Mouse (Mus musculus) urinary bladder, adult 2 months (tissue): Measurements from ENCODE around the gene Clpx. TPM values are rescaled to one million over a fixed set of nuclear protein-coding genes. Genes with fewer than 3 reads are reported as not detected.

Experiments
- DNase-seq: peaks from one replicate; pipeline ENCODE4 v3.0.0; 2022; ENCODE audit warnings: low spot score
- polyA plus RNA-seq: library from polyadenylated mRNA; depleted of rRNA; stranded (reverse); fragments of >200 nt; gene quantifications from 2 replicates; pipeline ENCODE4 v1.2.3, GENCODE M21; 2012; rRNA removed

Clpx gene
- polyA plus RNA-seq, 1 experiment: 25.2 TPM

DNA sequence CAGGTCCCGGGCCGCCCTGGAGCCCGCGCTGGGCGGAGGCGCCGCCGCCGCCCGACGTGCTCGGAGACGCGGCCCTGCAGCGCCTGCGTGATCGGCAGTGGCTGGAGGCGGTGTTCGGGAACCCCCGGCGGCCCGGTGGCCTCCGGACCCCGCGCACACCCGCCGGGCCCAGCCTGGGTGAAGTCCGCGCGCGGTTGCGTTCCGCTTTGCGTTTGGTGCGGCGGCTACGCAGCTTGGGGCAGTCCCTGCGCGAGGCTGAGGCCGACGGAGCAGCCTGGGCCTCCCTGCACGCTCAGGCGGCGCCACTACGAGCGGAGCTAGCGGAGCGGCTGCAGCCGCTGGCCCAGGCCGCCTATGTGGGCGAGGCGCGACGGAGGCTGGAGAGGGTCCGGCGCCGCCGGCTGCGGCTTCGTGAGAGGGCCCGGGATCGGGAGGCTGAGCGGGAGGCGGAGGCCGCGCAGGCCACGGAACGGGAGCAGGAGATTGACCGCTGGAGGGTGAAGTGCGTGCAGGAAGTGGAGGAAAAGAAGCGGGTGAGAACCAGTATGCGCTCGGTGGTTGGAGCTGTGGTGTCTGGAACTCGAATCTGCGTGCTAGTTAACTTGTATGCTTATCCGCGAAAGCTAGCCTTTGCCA, 52.5 kb downstream of the Clpx start:
- peak; percentile 58 for DNase-seq

DNA sequence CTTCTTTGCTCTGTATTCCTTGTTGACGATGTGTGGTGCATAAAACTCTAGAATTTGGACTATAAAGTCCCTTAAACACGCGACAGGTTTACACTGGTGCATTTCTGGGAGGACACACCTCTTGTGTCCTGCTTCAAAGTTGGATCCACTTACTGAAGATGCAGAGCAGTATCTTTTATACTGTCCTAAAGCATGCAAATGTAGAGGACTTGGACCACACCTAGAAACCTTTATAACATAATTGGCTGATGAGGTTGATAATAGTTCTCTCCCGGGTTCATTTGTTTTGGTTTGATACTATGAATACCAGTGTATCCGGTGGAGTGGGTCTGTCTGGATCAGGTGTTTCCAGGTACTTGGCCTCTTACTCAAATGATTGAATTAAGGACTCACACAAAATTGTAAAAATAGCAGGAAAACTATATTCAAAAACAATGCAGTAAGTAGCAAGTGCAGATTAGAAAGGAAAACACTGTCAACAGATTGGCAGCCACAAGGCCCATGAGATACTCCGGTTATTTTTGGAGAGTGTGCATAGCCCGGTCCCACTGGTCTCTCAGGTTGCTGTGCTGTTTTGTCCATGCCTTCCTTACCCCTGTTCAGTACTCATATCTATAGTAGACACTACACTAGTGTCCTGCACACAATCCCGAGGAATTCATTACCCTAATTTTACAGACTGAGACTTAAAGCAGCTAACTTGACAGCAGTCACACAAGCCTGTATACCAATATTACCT, 53.2 kb downstream of the Clpx start:
- DNase-seq: no peak

DNA sequence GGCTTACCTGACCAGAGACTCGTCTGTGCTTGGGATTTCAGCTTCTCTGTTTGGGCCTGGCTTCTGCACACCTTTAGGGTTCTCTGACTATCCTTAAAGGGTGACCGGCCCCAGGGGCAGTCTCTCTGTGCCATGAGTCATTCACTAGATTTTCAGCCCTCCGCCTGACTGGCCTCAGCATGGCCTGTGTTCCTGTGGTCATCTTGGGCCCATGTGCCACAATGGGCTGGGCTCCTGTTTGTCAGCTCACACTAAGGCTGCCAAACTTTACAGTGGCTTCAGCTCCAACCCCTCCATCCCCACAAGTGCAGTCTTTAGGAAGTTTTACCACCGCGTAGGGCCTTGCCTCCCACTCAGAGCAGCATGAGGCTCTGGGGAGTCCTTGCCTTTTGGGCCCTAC, 59.2 kb downstream of the Clpx start:
- no peak for DNase-seq

DNA sequence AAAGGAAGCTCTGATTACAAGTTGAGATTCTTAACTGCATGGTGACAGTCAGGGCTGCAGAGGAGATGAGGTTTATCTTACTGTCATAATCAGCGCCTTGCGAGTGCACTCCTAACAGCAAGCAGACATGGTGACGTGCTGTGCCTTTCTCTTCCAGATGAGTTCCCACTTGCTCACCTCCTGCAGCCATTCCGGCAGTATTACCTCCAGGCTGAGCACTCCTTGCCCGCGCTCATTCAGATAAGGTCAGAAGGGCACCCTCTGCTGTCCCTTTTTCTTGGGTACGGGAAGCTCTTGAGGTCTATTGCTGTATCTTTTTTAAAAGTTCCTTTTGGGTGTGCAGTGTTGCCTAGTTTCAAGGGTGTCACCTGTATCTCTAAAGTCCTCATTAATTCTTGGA, 62.5 kb downstream of the Clpx start:
- DNase-seq: no peak

DNA sequence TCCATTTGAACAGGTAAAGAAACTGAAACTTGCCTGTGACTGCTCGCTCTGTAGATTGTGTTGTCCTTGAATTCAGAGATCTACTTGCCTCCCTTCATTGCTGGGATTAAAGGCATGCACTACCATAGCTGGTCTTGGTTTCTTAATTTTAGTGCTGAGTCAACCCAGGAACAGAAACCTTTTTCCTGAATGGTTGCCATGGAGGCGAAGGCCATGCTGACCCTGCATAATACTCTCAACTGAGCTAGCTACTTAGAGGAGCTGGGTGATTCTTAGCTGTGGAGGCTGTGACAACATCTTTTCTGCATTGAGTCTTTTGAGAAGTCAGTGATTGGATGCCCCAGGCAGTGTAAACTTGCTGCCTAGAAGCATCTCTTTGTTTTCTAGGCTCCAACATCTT, 62.9 kb downstream of the Clpx start:
- no peak for DNase-seq

DNA sequence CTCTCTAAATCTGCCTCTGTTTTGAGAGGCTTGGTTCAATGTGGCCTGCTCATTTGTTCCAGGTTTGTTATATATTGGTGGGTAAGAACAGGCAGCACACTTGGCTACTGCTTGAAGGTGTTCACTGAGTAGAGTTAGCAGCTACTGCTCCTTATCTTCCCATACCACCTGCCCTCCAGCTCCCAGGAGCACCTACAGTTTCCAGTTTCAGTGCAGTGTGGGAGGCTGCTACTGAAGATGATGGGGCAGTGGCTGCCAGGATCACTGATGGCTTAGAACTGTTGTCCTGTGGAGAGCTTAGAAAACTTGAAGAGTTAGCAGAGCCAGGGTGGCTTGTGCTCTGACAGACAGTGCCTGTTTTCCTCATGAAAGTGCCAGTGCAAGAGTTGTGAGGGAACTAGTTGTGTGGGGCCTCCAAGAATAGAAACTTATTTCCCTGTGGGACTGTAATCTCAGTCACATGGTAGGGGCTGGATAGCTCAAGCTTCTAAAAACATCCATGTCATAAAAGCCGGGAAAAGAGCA, 65.0 kb downstream of the Clpx start:
- DNase-seq: no peak

DNA sequence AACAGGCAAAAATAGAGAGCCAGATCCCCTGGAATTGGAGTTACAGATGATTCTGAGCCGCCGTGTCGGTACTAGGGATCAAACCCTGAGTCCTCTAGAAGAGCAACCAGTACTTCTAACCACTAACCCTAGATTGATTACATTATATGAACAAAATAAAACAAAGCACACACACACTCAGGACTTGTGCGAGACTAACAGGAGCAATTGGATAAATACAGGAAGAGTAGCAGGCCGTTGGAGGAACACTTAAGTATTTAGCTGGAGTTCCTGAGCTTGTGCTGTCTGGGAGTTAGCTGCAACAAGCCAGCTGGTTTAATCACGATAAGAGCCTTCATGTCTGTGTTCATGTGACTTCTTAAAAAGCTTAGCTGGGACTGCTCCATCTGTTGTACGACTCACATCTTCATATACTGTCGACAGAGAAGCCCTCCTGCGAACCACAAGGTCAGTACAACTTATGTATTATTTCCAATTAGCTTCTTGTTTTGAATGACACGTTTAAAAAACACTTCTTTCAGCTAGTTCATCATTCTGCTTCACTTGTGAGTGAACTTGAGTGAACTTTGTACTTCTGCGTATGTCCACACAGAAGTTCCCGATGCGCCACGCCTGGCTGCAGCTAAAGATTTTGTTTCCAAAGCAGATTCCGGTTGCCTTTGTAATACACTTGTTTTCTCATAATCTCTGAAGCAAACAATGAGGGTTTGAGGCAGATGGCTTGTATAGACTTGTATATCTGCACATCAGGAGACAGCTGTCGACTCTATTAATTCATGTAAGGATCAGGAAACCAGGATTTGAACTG, 66.8 kb downstream of the Clpx start, which contains the start of gene Ubap1l:
Ubap1l (plus strand) TSS at position 401 of the 808 bp plus-strand sequence.
- no peak for DNase-seq

DNA sequence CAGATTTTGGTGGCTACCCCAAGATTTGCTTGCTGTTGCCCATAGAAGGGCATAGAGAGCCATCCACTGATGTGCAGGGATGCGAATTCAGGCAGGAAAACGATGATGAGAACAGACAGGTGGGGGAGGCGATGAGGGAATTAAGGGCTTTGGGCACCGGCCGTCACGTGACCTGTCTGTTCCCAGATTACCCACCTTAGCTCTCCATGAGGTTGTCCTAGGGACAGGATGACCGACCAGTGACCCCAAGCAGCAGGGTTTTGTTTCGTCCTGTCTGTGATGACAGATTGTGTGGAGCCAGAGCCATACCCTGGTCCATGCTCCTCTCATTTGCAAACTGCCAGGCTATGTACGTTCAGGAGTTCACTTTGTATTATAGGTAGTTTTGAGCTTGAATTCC, 69.6 kb downstream of the Clpx start:
- DNase-seq: no peak

DNA sequence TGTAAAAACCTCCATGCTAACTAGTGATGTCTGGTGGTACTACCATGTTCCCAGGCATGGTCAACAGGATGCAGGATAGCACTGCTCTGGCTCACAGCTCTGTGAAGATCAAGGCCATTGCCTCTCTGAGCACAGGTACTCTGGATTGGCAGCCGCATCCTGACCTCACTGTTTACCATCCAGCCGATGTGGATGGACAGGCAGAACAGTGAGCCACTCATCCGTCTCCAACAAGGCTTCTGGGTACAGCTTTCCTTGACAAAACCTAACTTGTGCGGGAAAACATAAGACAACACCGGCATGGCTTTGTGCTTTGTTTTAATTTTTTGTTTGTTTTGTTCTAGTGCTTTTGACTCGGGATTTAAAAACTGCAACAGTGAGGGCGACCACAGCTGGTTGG, 71.7 kb downstream of the Clpx start:
- no peak for DNase-seq

DNA sequence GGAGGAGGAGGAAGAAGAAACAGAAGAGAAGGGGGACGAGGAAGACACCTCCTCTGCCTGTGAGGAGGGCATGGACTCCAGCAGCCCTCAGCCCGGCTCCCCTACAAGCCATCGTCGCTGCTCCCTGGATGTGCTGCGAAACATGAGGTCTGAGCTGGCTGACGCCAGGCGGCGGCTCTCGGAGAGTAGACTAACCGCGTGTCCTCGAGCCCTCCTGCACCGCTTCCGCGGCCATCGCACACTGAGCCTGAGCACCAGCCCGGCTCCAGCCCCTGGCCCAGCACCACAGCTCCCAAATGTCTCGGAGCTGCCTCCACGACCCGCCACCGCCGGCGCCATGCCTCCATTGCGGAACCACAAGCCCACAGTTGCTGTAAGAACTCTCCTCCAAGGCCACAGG, 77.7 kb downstream of the Clpx start:
- no peak for DNase-seq

DNA sequence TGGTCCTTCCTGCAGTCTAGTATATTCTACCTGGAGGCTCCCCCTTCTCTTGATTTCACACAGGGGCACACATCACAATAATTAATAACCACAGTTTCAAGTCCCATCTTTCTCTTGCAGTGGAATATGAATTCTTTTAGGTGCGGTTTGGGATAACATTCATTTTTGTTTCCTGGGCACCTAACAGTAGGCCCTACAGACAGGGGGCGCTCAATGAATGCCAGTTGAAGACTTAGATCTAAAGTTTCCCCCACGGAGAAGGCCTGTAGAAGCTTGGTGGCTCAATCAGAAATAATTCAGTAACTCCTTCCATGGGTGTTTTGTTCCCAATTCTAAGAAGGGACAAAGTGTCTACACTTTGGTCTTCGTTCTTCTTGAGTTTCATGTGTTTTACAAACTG, 78.4 kb downstream of the Clpx start:
- DNase-seq: no peak

DNA sequence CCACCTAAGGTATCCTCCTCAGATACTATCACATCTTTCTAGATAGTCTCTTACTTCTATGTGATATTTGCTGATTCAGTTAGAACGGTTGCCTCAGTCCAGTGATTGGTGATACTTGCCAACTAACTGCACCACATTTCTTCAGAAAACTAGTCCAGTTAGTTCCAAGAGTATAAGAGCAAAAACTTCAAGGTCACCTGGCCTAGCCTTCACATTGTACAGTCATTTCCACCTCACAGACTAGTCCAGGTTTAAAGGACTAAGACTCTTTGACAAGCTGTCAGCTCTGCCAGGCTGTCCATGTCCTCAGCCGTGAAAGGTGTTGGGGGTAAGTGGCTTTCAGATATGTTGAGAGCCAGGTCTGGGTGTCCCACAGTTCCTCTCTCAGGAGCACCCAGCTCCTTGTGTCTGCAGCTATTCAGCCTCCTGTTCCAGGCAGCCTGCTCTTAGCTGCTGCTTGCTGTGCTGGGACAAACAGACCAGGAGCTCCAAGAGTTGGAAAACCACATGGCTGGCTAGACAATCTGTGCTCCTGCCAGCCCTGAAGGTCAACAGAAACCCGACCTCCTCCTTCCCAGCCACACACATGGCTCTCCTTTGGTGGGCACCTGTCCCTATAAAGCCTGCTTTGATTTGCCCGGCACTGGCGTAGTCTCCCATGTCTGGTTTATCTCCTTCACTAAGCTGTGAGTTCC, 80.6 kb downstream of the Clpx start:
- DNase-seq: no peak

DNA sequence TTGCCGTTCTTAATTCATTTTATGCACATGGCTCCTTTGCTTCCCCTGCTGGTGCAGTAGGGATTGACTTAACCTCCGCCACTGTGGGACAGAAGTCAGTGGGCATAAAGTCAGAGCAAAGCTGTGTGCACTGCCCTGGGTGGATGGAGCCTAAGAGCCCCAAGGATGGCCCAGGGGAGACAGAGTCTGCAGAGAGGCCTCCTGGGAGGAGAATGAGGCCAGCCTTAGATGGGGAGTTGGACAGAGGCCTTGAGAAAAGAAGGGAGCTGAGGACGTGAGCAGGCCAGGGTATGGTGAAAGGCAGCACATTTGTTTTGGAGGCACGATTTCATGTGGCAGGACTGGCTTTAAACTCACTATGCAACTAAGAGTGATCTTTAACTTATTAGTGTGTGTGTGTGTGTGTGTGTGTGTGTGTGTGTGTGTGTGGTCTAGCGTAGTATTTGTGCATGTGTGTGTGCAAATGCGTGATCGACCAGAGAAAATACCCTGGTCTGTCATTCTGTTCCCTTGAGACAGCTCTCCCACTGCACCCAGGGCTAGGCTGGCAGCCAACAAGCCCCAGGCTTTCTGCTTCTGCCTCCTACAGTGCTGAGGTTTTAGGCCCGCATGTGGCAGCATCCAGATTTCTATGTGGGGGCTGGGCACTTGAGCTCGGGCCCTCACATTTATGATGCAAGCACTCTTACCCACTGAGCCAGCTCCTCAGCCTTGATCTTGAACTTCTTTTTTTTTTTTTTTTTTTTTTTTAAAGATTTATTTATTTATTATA, 81.3 kb downstream of the Clpx start:
- DNase-seq: no peak

Other genes with a start within 250 kb of the Clpx start
- 12.5 and 15.9 TPM in 2 replicates for gene Igdcc4, start 192.8 kb upstream of the Clpx start, polyA plus RNA-seq
- 2.3 and 2.7 TPM in 2 replicates for gene Igdcc3, start 153.1 kb upstream of the Clpx start, polyA plus RNA-seq
- 4.4 and 4.5 TPM in 2 replicates for gene Parp16, start 98.9 kb upstream of the Clpx start, polyA plus RNA-seq
- 1.5 and 4.2 TPM in 2 replicates for gene Cilp, start 29.1 kb upstream of the Clpx start, polyA plus RNA-seq
- 12.9 and 14.4 TPM in 2 replicates for gene Pdcd7, start 51.8 kb downstream of the Clpx start, polyA plus RNA-seq
- gene Ubap1l, start 66.8 kb downstream of the Clpx start, polyA plus RNA-seq: 0.55 and 0.87 TPM in 2 replicates
- gene Kbtbd13, start 97.4 kb downstream of the Clpx start, polyA plus RNA-seq: 1.4 and 1.5 TPM in 2 replicates
- 25.6 and 28.8 TPM in 2 replicates for gene Rasl12, start 104.2 kb downstream of the Clpx start, polyA plus RNA-seq
- gene Slc51b, start 128.7 kb downstream of the Clpx start, polyA plus RNA-seq: not detected in 2 replicates
- gene Mtfmt, start 141.5 kb downstream of the Clpx start, polyA plus RNA-seq: 19.2 and 21.9 TPM in 2 replicates
- gene Spg21, start 166.7 kb downstream of the Clpx start, polyA plus RNA-seq: 42.6 and 46.8 TPM in 2 replicates
- 21.8 and 33.9 TPM in 2 replicates for gene Ankdd1a, start 225.9 kb downstream of the Clpx start, polyA plus RNA-seq